Mouse (Mus musculus): ENCODE data around the gene Lpp. TPM values are rescaled to one million over a fixed set of nuclear protein-coding genes. Genes with fewer than 3 reads are reported as not detected.

Lpp gene
- polyA plus RNA-seq, 1 experiment from 2014 or later, result 37.9 TPM

DNA sequence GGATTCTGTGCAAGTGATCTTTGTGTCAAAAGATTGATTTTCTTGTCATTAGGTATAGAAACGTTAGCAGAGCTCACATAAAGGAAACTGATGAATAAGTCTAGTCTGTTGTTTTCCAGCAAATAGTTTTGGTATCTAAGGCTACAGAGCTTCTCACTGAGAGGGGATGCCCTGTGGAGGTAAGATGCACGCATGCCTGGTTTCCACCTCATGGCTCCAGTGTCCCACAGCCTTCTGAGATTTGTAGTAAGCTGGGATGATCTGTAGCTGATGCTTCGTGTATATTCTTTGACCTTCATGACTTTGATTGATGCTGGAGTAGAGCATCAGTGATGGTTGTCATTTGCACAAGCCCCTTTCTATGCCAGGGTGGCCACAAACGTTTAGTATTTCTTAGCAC, 414.3 kb downstream of the Lpp start:
- ATAC-seq (ENCODE audit: extremely low read depth, insufficient number of reproducible peaks, low FRiP score, low TSS enrichment), result no peak
- no peaks in the 10 kb centered on the region for H3K9me3 ChIP-seq
- no peak overlapping the region for H3K9ac ChIP-seq
- no peak overlapping the region for H3K4me3 ChIP-seq
- H3K27me3 ChIP-seq (replicated peaks), result no peaks in the 10 kb centered on the region
- 0 out of 2 replicates have a peak, but pooled peaks cover 3% of the 10 kb centered on the region for H3K4me1 ChIP-seq
- 65% methylated on average over 4 of the region's 4 CpGs for WGBS
- H3K27ac ChIP-seq (replicated peaks), result no peak overlapping the region
- no peaks in the 10 kb centered on the region for H3K36me3 ChIP-seq
- H3K4me2 ChIP-seq, result no peak overlapping the region

DNA sequence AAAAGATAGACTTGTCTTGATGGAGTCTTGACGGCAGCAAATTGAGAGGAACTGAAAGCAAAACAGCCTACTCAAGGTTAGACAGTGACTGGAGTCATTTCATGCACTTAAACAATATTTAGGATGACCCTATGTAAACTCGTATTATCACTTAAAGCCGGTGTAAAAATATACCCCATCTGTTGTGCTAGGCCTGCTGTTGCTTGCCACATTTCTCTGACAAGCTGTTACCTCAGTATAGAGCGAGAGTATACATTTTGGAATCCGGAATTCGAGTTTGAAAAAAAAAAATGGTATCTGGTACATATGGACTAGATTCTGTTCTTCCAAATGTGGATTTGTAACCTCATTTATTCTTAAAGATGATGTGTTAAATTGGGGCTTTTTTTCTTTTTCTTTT, 416.5 kb downstream of the Lpp start:
- no peaks in the 10 kb centered on the region for H3K36me3 ChIP-seq
- H3K27me3 ChIP-seq (replicated peaks), result no peaks in the 10 kb centered on the region
- H3K4me3 ChIP-seq, result no peak overlapping the region
- ATAC-seq (ENCODE audit: extremely low read depth, insufficient number of reproducible peaks, low FRiP score, low TSS enrichment), result no peak
- no peaks in the 10 kb centered on the region for H3K9me3 ChIP-seq
- H3K4me2 ChIP-seq, result no peak overlapping the region
- H3K9ac ChIP-seq, result no peak overlapping the region
- H3K27ac ChIP-seq (replicated peaks), result no peak overlapping the region
- WGBS, result 80% methylated on average over 6 of the region's 6 CpGs
- H3K4me1 ChIP-seq, result 0 out of 2 replicates have a peak, but pooled peaks cover 3% of the 10 kb centered on the region

DNA sequence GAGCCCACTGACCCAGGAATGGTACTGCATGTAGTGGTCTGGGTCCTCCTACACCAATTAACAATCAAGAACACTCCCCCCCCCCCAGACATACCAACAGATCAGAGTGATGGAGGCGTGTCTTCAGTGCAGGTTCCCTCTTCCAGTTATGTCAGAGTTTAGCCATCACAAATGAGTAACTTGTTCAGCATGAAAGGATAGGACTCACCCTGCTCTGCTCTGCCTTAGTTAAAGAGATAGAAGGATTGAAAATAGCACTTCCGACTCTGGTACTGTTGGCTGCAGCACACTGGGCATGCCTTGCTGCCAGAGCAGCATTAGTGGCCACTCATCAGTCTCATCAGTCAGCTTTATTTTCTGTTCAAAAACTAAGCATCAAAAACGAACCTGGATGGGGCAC, 423.3 kb downstream of the Lpp start:
- H3K4me3 ChIP-seq, result no peak overlapping the region
- H3K4me2 ChIP-seq, result no peak overlapping the region
- no peaks in the 10 kb centered on the region for H3K9me3 ChIP-seq
- H3K27me3 ChIP-seq (replicated peaks), result no peaks in the 10 kb centered on the region
- H3K36me3 ChIP-seq, result peaks cover 1% of the 10 kb centered on the region; the same call in 1 of the 2 replicates
- H3K4me1 ChIP-seq, result no peaks in the 10 kb centered on the region
- H3K9ac ChIP-seq, result no peak overlapping the region
- ATAC-seq (ENCODE audit: extremely low read depth, insufficient number of reproducible peaks, low FRiP score, low TSS enrichment), result no peak
- 72% methylated on average over 3 of the region's 3 CpGs for WGBS
- H3K27ac ChIP-seq (replicated peaks), result no peak overlapping the region

DNA sequence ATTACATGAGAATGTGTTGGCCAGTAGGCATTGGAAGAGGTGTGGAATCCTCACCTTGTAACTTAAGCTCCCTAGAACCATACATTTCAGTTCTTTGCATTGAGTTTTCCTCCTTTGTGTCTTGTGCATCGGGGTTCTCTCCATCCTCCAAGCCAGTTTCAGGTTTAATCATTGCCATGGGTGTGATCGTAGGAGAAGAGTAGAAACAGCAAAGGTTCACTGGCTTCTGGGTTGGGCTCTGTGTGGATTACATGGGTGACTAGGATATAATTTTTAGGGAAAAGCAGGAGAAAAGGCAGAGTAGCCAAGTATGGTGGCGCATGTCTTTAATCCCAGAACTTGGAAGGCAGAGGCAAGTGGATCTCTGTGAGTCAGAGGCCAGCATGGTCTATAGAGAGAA, 424.1 kb downstream of the Lpp start:
- Histone ChIP-seq H3K27me3 (replicated peaks) (no peaks in the 10 kb centered on the region), H3K9ac (no peak overlapping the region), H3K4me2 (no peak overlapping the region), H3K36me3 (peaks cover 7% of the 10 kb centered on the region), H3K27ac (replicated peaks) (no peak overlapping the region), H3K4me3 (no peak overlapping the region), H3K4me1 (no peaks in the 10 kb centered on the region), H3K9me3 (no peaks in the 10 kb centered on the region)
- no peak for ATAC-seq (ENCODE audit: extremely low read depth, insufficient number of reproducible peaks, low FRiP score, low TSS enrichment)
- WGBS, result 93% methylated on average over 3 of the region's 3 CpGs

DNA sequence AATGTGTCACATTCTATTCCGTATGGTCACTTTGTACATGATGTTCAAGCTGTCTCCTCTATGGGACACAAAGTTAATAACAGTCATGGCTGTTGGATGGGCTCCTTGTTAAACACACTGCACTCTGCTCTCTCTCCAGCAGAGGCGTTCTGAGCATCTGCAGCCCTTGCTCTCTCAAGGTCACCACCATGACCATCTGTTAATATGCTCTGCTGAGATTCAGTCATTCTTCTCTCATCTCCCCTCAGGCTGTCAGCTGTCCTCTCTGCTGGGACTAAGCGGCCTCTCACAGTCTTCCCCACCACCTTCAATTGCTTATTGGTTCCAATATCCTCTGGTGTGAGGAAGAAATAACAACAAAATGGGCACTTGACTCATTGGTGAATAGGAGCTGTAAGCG, 425.8 kb downstream of the Lpp start:
- no peak for ATAC-seq (ENCODE audit: extremely low read depth, insufficient number of reproducible peaks, low FRiP score, low TSS enrichment)
- H3K27me3 ChIP-seq (replicated peaks), result no peaks in the 10 kb centered on the region
- no peaks in the 10 kb centered on the region for H3K9me3 ChIP-seq
- no peak overlapping the region for H3K9ac ChIP-seq
- no peak overlapping the region for H3K4me3 ChIP-seq
- H3K27ac ChIP-seq (replicated peaks), result no peak overlapping the region
- 68% methylated on average over 4 of the region's 4 CpGs for WGBS
- no peak overlapping the region for H3K4me2 ChIP-seq
- H3K36me3 ChIP-seq, result peaks cover 7% of the 10 kb centered on the region
- no peaks in the 10 kb centered on the region for H3K4me1 ChIP-seq

DNA sequence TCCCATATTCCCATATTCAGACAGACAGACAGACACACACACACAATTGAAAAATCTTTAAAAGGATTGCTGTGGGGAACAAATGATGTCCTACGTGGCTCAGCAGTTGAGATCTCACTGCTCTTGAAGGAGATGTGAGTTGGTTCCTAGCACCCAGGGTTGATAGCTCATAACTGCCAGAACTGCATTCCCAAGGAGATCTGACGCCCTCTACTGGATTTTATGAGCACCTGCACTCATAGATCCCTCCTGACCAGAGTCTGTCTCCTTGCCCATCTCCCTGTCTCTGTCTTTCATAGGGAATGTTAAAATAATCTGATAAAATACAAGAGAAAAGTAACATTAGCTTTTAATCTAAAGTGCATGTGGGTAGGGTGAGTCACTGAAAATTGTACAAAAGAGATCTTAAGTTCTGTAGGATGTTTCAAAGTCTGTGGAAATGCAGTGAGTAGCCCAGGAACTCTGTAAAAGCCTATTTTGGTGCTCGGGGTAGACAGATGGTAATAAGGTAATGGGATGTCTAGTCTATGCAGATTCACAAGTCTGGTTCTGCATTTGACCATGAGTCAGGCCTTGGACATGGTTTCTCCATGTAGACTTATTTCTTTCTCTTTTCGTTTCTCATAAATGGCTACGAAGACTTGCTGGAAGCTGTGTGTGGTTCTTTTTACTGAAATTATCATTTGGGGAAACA, 429.0 kb downstream of the Lpp start:
- WGBS, result 77% methylated on average over 5 of the region's 5 CpGs
- Histone ChIP-seq H3K4me2 (no peak overlapping the region), H3K4me3 (no peak overlapping the region)

DNA sequence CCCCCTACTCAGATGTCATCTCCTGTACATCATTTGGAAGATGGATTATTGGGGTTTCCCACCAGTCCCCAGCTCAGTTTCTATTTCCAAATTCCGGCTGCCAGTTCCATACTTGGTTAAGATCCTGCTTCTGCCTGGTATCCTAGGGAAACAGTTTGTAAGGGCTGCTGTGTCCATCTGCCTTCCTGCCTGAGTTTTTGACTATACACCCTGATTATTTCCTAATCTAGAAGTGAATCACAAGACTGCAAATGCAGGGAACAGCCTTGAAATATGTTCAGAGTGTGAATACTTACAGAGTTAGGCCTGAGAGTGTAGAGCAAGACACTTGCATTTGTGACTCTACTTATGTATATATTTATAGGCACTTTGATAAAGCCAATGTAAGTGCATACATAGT, 429.6 kb downstream of the Lpp start:
- H3K4me1 ChIP-seq, result peaks cover 10% of the 10 kb centered on the region; the same call in 1 of the 2 replicates
- H3K9me3 ChIP-seq, result no peaks in the 10 kb centered on the region
- H3K4me2 ChIP-seq, result no peak overlapping the region
- ATAC-seq (ENCODE audit: extremely low read depth, insufficient number of reproducible peaks, low FRiP score, low TSS enrichment), result no peak
- H3K36me3 ChIP-seq, result peaks cover 7% of the 10 kb centered on the region
- 72% methylated on average over 1 of the region's 1 CpGs for WGBS
- no peak overlapping the region for H3K4me3 ChIP-seq
- H3K27me3 ChIP-seq (replicated peaks), result no peaks in the 10 kb centered on the region
- no peak overlapping the region for H3K27ac ChIP-seq (replicated peaks)
- no peak overlapping the region for H3K9ac ChIP-seq

More for the DNA sequence above, 429.0 kb downstream of the Lpp start:
- H3K36me3 ChIP-seq, result peaks cover 7% of the 10 kb centered on the region
- H3K4me1 ChIP-seq, result peaks cover 10% of the 10 kb centered on the region; the same call in 1 of the 2 replicates
- H3K9ac ChIP-seq, result no peak overlapping the region
- ATAC-seq (ENCODE audit: extremely low read depth, insufficient number of reproducible peaks, low FRiP score, low TSS enrichment), result no peak
- H3K9me3 ChIP-seq, result no peaks in the 10 kb centered on the region
- no peak overlapping the region for H3K27ac ChIP-seq (replicated peaks)
- H3K27me3 ChIP-seq (replicated peaks), result no peaks in the 10 kb centered on the region

DNA sequence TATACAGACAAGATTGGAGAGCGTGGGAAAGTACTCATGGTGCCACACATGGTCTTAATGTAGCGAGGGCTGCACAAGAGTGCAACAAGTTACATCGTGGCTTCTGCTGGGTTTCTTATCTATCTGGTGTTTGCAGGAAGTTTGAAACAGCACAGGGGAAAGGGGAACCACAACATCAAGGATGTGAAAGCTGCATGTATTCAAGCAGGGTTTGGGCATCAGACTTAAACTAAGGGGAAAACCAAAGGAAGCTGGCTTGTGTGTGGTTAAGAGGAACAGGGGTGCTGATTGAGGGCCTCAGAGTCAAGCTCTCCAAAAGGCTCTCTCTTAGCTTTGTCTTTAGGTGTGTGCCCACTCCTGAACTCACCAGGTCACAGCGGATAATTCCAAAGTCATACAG, 433.1 kb downstream of the Lpp start:
- WGBS, result 70% methylated on average over 4 of the region's 4 CpGs

DNA sequence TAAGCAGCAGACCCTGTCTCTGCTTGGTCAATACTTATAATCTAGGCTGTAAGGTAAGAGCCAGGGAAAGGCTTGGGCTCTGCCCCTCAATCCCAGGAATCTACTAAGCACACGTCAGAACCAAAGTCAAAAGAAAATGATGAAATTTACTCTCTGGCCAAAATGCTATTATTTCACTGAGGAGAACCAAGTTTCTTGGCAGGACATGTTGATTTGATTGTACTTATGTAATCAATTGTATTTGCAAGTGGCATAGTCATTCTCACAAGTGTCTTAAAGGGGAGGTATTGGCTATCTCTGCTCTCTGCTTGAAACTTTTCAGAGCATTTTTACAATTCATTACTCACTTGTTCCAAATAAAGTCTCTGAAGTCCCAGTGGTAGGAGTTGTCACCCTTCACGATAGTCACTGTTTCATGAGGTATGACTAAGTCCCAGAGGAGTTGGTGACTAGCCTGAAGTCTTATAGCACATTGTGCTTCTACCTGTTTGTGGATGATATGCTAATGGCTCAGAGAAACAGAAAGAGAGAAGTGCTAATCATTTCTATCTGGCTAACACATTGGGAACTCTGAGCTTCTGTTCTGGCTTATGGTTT, 435.0 kb downstream of the Lpp start:
- Histone ChIP-seq H3K36me3 (no peaks in the 10 kb centered on the region), H3K4me3 (no peak overlapping the region), H3K27me3 (replicated peaks) (no peaks in the 10 kb centered on the region), H3K9me3 (no peaks in the 10 kb centered on the region), H3K4me2 (no peak overlapping the region), H3K9ac (no peak overlapping the region), H3K27ac (replicated peaks) (no peak overlapping the region), H3K4me1 (peaks cover 31% of the 10 kb centered on the region)
- WGBS, result 73% methylated on average over 2 of the region's 2 CpGs
- no peak for ATAC-seq (ENCODE audit: extremely low read depth, insufficient number of reproducible peaks, low FRiP score, low TSS enrichment)

More for the DNA sequence above, 433.1 kb downstream of the Lpp start:
- Histone ChIP-seq H3K4me1 (peaks cover 28% of the 10 kb centered on the region), H3K9ac (no peak overlapping the region), H3K27ac (replicated peaks) (no peak overlapping the region), H3K4me2 (no peak overlapping the region), H3K36me3 (peaks cover 7% of the 10 kb centered on the region), H3K9me3 (no peaks in the 10 kb centered on the region), H3K27me3 (replicated peaks) (no peaks in the 10 kb centered on the region), H3K4me3 (no peak overlapping the region)
- ATAC-seq (ENCODE audit: extremely low read depth, insufficient number of reproducible peaks, low FRiP score, low TSS enrichment), result no peak

DNA sequence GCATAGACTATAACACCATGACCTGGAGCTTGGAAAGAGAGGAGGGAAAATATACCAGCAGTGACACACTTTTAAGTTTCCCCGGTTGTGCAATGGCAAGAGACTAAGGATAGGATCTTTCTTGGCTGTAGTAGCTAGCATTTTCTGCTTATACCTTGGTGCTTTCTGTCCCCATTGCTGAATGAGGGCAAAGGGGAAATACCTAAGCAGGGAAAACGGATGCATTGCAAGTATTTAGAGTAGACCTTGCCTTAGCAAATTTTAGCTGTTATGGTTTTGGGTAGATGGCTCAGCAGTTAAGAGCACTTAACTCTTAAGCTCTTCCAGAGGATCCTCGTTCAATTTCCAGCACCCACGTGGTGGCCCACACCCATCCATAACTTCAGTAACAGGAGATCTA, 436.6 kb downstream of the Lpp start:
- no peak for ATAC-seq (ENCODE audit: extremely low read depth, insufficient number of reproducible peaks, low FRiP score, low TSS enrichment)
- H3K4me1 ChIP-seq, result peaks cover 34% of the 10 kb centered on the region
- no peak overlapping the region for H3K9ac ChIP-seq
- H3K9me3 ChIP-seq, result no peaks in the 10 kb centered on the region
- no peaks in the 10 kb centered on the region for H3K36me3 ChIP-seq
- WGBS, result 72% methylated on average over 4 of the region's 4 CpGs
- H3K27ac ChIP-seq (replicated peaks), result no peak overlapping the region
- no peak overlapping the region for H3K4me3 ChIP-seq
- no peaks in the 10 kb centered on the region for H3K27me3 ChIP-seq (replicated peaks)
- H3K4me2 ChIP-seq, result no peak overlapping the region

DNA sequence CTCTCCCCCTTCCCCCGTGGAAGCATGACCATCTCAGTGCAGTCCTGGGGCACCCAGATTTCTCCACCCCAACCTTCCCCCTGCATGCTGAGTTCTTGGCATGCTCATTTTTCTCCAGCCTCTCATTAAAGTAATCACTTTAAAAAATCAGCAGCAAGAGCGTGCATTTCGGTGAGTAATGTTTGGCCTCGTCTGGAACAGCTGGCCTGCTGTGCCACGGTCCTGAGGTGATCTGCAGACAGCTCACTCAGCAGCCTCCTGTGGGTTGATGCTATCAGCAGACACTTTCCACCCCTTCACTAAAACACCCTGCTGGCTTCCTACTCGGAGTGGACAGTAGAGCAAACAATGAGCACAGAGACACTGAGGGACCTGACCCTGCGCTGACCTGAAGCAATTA, 437.6 kb downstream of the Lpp start:
- H3K4me2 ChIP-seq, result no peak overlapping the region
- H3K9me3 ChIP-seq, result no peaks in the 10 kb centered on the region
- H3K4me3 ChIP-seq, result no peak overlapping the region
- H3K9ac ChIP-seq, result no peak overlapping the region
- H3K4me1 ChIP-seq, result peaks cover 34% of the 10 kb centered on the region
- no peak overlapping the region for H3K27ac ChIP-seq (replicated peaks)
- H3K27me3 ChIP-seq (replicated peaks), result no peaks in the 10 kb centered on the region
- H3K36me3 ChIP-seq, result no peaks in the 10 kb centered on the region
- WGBS, result 25% methylated on average over 7 of the region's 7 CpGs
- no peak for ATAC-seq (ENCODE audit: extremely low read depth, insufficient number of reproducible peaks, low FRiP score, low TSS enrichment)

DNA sequence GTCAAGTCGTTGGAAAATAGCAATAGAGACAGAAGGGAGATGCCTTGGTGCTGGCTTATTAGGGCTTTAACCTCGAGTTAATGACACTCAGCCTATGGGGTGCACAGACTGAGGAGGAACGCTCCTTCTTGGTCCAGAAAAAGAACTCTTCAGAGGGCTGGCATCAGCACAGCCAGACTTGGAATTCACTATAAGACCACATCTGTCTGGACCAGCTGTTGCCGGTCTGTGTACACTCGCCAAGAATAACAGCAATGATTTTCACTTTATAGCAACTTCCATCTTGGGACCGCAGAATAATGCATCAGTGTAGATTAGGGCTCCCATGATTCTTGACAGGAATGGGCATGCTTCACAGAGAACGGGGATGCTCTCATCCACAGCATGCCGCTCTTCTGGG, 439.9 kb downstream of the Lpp start:
- ATAC-seq (ENCODE audit: extremely low read depth, insufficient number of reproducible peaks, low FRiP score, low TSS enrichment), result no peak
- H3K9ac ChIP-seq, result no peak overlapping the region
- H3K4me2 ChIP-seq, result no peak overlapping the region
- peaks cover 25% of the 10 kb centered on the region for H3K4me1 ChIP-seq
- no peaks in the 10 kb centered on the region for H3K9me3 ChIP-seq
- no peak overlapping the region for H3K4me3 ChIP-seq
- no peaks in the 10 kb centered on the region for H3K27me3 ChIP-seq (replicated peaks)
- H3K27ac ChIP-seq (replicated peaks), result no peak overlapping the region
- H3K36me3 ChIP-seq, result no peaks in the 10 kb centered on the region
- WGBS, result 64% methylated on average over 8 of the region's 8 CpGs

Measured in heart, embryonic 13.5 days (tissue).